19 mouse cellular contexts compared by ENCODE assay signal in genomic region chr3:137807423-137807822, GRCm38 (mm10).
"Had no signal": no experiment of that assay in that cellular context is flagged by ENCODE, and none has a peak within 500 bp of the region (broad histone marks: within the 10 kb centered on the region; RNA-seq: fewer than 3 reads in every experiment).

No protein-coding gene starts in this region.

- H3K27ac ChIP-seq: midbrain, embryonic 10.5 days; midbrain, embryonic 12.5 days; neural tube, embryonic 13.5 days; neural tube, embryonic 15.5 days; stomach, embryonic 15.5 days; stomach, postnatal 0 days had no signal

- H3K27me3 ChIP-seq: midbrain, embryonic 12.5 days; neural tube, embryonic 13.5 days; neural tube, embryonic 15.5 days; stomach, embryonic 15.5 days had no signal

- H3K9ac ChIP-seq: lung, embryonic 14.5 days; midbrain, embryonic 12.5 days; neural tube, embryonic 13.5 days; neural tube, embryonic 15.5 days; stomach, embryonic 15.5 days had no signal

- H3K4me2 ChIP-seq: lung, embryonic 14.5 days; midbrain, embryonic 12.5 days; neural tube, embryonic 13.5 days; neural tube, embryonic 15.5 days; stomach, embryonic 15.5 days had no signal

- H3K36me3 ChIP-seq: midbrain, embryonic 10.5 days; midbrain, embryonic 12.5 days; neural tube, embryonic 13.5 days; neural tube, embryonic 15.5 days; stomach, embryonic 15.5 days had no signal

- ATAC-seq: midbrain, embryonic 16.5 days had no signal

- H3K9me3 ChIP-seq: midbrain, embryonic 10.5 days; midbrain, embryonic 12.5 days; neural tube, embryonic 13.5 days; neural tube, embryonic 15.5 days; stomach, embryonic 15.5 days had no signal

- H3K4me3 ChIP-seq: midbrain, embryonic 10.5 days; midbrain, embryonic 12.5 days; myocyte; neural tube, embryonic 13.5 days; neural tube, embryonic 15.5 days; stomach, embryonic 15.5 days had no signal

- DNase-seq: lung, adult 18-20 months; lung, embryonic 14.5 days; lung, postnatal 10 days; lung, postnatal 4 days; midbrain, embryonic 14.5 days; retina, postnatal 1 day; right cerebral cortex, adult 18-20 months; right cerebral cortex, postnatal 25 days; thymus, adult 2 months; thymus, postnatal 25 days; thymus, postnatal 4 days had no signal

- H3K4me1 ChIP-seq: midbrain, embryonic 10.5 days; midbrain, embryonic 12.5 days; neural tube, embryonic 13.5 days; stomach, embryonic 15.5 days had no signal
